Mouse (Mus musculus) small intestine, adult 2 months (tissue): ENCODE measurements around the gene Ctbp1.

Experiments
- CTCF ChIP-seq: fragments of 200-500 bp; IDR thresholded peaks from 2 replicates; pipeline ENCODE4 v1.5.1; 2012; ENCODE audit warnings: low read depth, mild to moderate bottlenecking, control low read depth, inconsistent platforms, low read length, moderate library complexity, mixed read lengths; ENCODE audit not compliant: insufficient replicate concordance, insufficient read length; ENCODE audit errors: extremely low read depth
- POLR2A ChIP-seq: fragments of 200-500 bp; IDR thresholded peaks from 2 replicates; pipeline ENCODE4 v1.6.1; 2012; ENCODE audit warnings: low read depth, mild to moderate bottlenecking, control low read depth, inconsistent platforms, low read length, moderate library complexity

DNA sequence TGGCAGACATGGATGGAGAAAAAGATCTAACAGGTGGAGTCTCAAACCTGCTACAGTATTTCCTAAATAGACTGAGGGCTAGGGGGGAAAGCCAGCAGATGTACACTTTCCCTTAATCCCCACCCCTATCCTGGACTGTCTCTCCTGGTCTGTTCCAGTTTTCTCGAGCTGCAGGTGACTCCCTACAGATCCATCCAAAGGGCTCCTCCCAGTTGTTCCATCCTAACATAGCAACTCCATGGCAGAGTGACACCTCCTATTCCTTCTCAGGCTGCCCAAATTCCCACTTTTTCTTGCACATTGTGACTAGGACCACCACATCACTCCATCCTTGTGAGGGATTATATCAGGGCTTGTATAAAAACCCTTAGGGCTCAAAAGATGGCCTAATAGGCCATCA, 960 bp upstream of the Ctbp1 start:
- TF ChIP-seq CTCF (no peak), POLR2A (no peak)
